Mouse (Mus musculus): Measurements from ENCODE around the gene Gm960.

DNA sequence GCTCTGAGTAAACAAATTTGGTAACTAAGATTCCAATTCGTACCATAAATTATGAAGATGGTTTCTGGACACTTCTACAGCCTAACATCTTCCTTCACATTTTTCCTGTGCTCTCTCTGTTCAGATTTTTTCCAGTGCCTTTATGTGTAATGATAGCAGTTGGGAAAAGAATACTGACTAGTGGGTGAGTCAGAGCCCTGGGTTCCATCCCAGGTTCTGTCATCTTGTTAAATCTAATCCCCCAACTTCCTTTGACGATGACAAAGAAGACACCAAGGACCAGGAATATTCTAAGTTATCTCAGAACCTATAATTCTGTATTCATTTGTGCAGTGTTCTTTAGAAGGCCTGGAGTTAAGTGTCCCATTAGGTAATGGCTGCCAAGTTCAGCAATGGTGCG, 1.3 kb downstream of the Gm960 start:
- TF ChIP-seq CTCF (IDR thresholded peaks at IDR 0.05; ENCODE audit: control insufficient read depth, insufficient read depth, insufficient read length) (no peak), MAX (IDR thresholded peaks at IDR 0.05) (no peak), CEBPB (IDR thresholded peaks at IDR 0.05; ENCODE audit: low read depth) (no peak), USF1 (IDR thresholded peaks at IDR 0.05; ENCODE audit: low read depth) (no peak), MYOD1 (IDR thresholded peaks at IDR 0.05; ENCODE audit: control insufficient read depth, insufficient read length, low read depth) (no peak)
